Mouse (Mus musculus): ENCODE results near the gene Gm49333. TPM values are rescaled to one million over a fixed set of nuclear protein-coding genes. Genes with fewer than 3 reads are reported as not detected.

The Gm49333 gene
- total RNA-seq, 2 experiments from 2014 or later: 0.16 TPM; not detected in 1

DNA sequence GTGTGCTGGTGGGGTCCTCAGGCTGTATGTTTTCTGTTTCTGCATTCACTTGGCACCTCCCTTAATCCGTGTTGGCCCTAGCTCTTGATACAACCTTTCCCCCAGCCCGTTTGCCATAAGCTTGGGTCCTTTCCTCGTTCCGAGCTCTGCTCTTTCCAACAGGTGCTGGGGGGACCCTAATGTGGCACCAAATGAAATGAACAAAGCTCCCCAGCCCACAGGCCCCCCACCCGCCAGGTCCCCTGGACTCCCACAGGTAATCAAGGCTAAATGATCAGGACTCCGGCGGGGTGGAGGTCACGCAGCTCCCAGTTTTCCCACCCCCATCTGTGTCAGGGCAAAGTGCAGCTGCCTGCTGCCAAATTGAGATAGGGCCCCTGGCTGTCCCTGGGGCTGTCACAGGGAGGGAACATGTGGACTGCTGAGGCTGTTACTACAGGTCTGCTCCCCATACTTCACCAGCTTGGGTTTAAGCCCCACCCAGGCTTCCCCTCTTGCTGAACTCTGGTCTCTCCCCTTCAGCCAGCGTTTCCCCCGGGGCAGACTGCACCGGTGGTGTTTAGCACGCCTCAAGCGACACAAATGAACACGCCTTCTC, 62.4 kb downstream of the Gm49333 start:
- no peak for DNase-seq (ENCODE audit: low spot score)
- intact Hi-C loops (cut with DNase I): loop anchor here (2.0 kb wide), 2 partner anchors 19 kb away; partner anchors contain the start of gene Fam131a

DNA sequence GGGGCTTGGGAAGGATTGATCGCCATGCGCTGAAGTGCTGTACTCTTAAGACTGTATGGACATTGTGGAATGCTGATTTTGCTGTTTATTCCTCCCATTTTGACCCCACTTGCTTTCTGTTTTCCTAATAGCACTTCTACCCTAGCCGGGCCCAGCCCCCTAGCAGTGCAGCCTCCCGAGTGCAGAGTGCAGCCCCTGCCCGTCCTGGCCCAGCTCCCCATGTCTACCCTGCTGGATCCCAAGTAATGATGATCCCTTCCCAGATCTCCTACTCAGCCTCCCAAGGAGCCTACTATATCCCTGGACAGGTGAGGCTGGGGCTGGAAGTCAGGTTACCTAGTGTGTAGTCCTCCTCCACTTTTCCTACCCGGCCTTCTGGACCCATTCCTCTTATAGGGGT, 63.8 kb downstream of the Gm49333 start:
- DNase-seq (ENCODE audit: low spot score): no peak
- intact Hi-C loops (cut with DNase I): loop anchor here (2.0 kb wide), 1 partner anchor 18 kb away; the partner anchor contains the start of gene Fam131a

DNA sequence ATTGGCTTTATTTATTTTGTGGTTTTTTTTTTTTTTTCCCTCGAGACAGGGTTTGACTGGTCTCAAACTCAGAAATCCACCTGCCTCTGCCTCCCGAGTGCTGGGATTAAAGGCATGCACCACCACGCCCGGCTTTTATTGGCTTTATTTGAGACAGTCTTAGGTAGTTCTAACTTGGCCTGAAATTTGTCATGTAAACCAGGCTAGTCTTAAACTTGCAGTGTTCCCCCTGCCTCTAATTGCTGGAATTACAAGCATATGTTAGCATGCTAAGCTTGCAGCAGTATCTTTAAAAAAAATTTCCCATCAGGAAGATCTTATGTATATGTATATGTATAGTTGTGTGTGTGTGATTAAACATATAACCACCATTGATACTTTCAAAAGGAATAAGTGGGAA, 65.3 kb downstream of the Gm49333 start:
- intact Hi-C loops (cut with DNase I): no loop called here
- DNase-seq (ENCODE audit: low spot score): no peak

DNA sequence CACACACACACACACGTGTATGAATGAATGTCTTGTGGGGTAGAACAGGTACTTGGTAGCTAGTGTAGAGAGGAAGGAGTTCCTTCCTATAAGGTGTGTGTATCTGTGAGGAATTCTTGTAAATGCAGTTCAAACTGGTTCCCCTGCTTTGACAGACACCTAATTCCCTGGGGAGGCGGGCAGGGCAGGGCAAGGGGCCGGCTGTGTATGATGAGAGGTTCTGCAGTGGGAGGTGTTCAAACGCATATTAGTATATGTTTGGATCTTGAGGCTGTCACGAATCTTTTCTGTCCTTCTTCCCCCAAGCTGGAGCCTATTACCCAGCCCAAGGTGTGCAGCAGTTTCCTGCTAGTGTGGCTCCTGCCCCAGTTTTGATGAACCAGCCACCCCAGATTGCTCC, 66.0 kb downstream of the Gm49333 start:
- intact Hi-C loops (cut with DNase I): no loop called here

DNA sequence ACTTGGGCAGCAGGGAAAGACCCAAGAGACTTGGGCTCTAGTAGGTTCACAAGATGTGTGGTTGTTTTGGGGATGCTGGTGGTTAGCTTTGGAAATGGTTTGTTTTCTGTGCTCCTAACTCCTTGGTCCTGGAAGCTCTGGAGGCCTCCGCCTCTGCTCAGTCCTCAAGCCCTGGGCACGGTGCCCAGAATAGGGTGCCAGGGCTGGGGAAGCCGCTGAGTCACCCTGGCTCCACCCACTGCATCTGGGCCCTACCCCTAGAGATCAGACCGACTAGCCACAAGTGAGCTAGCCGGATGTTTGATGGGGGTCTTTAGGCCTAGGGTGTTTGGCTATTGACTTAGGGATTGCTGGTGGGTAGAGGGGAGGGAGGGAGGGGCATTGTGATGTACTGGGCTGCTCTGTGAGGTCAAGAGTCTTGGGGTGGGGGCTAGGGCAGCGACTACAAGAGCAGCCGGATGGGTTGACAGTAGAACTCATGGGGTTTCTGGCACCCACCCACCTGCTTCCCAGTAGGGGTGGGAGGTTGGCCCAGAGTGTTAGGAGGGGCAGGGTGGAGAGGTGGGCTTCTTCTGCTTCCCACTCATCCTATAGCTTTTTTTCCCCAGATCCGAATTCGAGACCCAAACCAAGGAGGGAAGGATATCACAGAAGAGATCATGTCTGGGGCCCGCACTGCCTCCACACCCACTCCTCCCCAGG, 66.7 kb downstream of the Gm49333 start:
- intact Hi-C loops (cut with DNase I): no loop called here
- DNase-seq (ENCODE audit: low spot score): peak; percentile 78

More for the DNA sequence above, 66.0 kb downstream of the Gm49333 start:
- no peak for DNase-seq (ENCODE audit: low spot score)

DNA sequence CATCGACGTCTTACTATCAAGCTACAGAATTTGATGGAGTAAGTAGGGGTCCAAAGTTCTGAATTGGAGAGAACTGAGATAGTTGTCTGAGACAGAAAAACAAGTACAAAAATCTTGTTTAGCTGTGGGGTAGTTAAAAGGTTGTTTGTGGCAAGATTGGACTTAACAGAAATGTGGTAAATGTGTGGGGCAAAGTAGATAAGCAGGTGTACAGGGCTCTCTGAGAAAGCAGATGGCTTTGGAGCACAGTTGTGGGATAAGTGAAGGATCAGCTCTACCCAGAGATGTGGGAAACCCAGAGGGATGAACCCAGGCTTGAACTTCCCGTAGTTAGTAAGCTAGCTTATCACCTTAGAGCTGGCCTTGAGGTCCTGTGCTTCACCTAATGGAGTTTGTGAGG, 79.4 kb downstream of the Gm49333 start:
- intact Hi-C loops (cut with DNase I): no loop called here
- DNase-seq (ENCODE audit: low spot score): no peak

DNA sequence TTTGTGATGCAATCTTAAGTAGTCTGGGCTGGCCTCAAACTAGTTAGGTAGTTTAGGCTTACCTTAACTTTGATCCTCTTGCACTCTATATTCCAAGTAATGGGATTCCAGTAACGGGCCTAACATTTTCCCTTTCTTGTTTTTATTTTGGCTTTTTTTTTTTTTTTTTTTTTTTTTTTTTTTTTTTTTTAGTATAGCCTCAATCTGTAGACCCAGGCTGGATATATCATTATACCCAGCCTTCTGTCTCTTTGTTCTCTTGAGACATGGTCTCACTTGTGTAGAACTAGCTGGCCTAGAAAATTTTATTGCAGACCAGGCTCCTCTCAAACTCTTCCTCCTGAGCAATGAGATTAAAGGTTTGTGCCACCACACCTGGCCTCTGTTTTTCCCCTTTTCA, 80.2 kb downstream of the Gm49333 start:
- no peak for DNase-seq (ENCODE audit: low spot score)
- intact Hi-C loops (cut with DNase I): loop anchor here (2.0 kb wide), 1 partner anchor 17 kb away; no protein-coding TSS in a partner anchor

DNA sequence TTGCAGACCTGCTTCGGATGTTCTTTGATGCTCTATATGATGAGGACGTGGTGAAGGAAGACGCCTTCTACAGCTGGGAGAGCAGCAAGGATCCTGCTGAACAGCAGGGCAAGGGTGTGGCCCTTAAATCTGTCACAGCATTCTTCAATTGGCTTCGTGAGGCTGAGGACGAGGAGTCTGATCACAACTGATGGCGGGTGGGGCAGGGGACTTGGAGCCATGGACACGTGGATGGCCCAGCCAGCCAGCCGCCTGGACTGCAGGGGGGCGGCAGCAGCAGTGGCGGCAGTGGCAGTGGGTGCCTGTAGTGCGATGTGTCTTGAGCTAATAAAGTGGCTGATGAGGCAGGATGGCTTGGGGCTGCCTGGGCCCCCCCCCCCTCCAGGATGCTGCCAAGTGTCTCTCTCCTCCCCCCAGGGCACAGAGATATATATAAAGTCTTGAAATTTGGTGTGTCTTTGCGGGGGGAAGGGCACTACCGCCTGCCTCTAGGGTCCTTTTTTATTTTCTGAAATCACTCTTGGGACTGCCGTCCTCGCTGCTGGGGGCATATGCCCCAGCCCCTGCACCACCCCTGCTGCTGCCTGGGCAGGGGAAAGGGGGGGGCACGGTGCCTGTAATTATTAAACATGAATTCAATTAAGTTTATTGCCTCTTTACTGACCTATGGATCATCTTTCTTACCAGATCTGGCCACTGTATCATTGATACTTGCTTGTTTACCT, 81.0 kb downstream of the Gm49333 start:
- intact Hi-C loops (cut with DNase I): loop anchor here (2.0 kb wide), 1 partner anchor 18 kb away; no protein-coding TSS in a partner anchor
- no peak for DNase-seq (ENCODE audit: low spot score)

DNA sequence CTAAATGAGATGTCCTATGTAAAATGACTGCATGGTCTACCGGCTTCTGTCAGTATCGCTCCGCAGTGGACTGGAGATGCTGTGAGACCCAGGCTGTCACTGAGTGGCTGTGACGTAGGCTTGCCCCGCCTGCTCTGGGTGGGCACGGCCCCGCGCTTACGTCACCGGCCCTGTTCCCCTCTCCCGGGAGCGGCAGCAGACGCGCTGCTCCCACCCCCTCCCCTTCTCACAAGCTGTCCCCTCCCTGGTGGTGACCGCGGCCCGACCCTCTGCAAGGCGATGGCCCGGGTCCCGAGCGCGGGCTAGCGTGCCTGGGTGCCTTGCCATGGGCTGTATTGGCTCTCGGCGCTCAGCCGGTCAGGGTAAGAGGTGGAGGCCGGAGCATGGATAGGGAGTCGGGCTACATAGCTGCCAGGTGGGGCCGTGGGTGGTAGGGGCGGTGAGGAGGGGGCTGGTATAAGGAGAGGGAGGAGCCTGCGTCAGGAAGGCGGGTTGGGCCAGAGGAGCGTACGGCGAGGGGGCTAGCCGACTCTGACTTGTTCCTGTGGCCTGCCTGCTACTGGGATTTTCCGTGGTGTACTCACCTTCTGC, 81.8 kb downstream of the Gm49333 start, which contains the start of gene Fam131a:
Gene Fam131a (plus strand): TSS at position 131 of the 591 bp plus-strand sequence.
- peak; percentile 88 for DNase-seq (ENCODE audit: low spot score)
- intact Hi-C loops (cut with DNase I): loop anchor here (2.0 kb wide), 1 partner anchor 18 kb away; no protein-coding TSS in a partner anchor

DNA sequence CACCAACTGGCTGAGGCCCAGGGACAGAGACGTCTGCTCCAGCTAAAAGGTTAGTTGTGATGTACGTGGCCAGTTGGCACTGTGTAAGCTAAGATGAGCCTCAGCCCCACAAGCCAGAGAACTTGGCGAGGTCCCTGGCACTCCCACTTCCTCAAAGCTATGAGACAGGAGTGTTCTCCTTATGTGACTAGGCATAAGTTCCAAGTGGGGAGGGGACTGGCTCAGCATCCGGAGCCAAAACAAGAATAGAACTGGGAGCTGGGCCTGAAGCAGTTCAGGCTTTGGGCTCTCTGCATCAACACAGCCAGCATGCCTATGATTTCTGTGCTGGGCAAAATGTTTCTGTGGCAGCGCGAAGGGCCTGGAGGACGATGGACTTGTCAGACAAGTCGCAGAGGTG, 83.4 kb downstream of the Gm49333 start:
- peak; percentile 56 for DNase-seq (ENCODE audit: low spot score)
- intact Hi-C loops (cut with DNase I): no loop called here

Small RNA genes within 50 kb of the gene (microRNA-seq; reads per million reads assigned to microRNA genes)
- 1.1 reads per million for gene Mir1224

Other genes starting within 250 kb of the Gm49333 start
- gene Abcc5, start 185.2 kb upstream of the Gm49333 start, total RNA-seq (2021): 10 to 100 TPM; 30.6 to 34.8 TPM
- gene Eif2b5, start 112.8 kb upstream of the Gm49333 start, total RNA-seq (2021): 10 to 100 TPM; 52.4 to 59.1 TPM
- gene Dvl3, start 94.6 kb upstream of the Gm49333 start, total RNA-seq (2021): 10 to 100 TPM; 44.9 to 46.8 TPM
- gene Ap2m1, start 76.1 kb upstream of the Gm49333 start, total RNA-seq (2021): 100 to 1,000 TPM; 201 to 215 TPM
- gene Abcf3, start 63.0 kb upstream of the Gm49333 start, total RNA-seq (2021): 10 to 100 TPM; 64.9 to 69.4 TPM
- gene Vwa5b2, start 22.1 kb upstream of the Gm49333 start, total RNA-seq (2021): under 1 TPM; 0.20 to 0.23 TPM
- 1 to 10 TPM; 5.6 to 6.4 TPM for gene Eef1akmt4, start within 50 bp of the Gm49333 start, total RNA-seq (2021)
- 10 to 100 TPM; 11.5 to 12.1 TPM for gene Alg3, start 125 bp downstream of the Gm49333 start, total RNA-seq (2021)
- gene Camk2n2, start 9.7 kb downstream of the Gm49333 start, total RNA-seq (2021): under 1 TPM; 0.65 to 0.73 TPM
- gene Ece2, start 18.2 kb downstream of the Gm49333 start, total RNA-seq (2021): under 1 TPM; 0.56 to 0.57 TPM
- gene Psmd2, start 40.0 kb downstream of the Gm49333 start, total RNA-seq (2021): 100 to 1,000 TPM; 190 to 201 TPM
- gene Eif4g1, start 56.7 kb downstream of the Gm49333 start, total RNA-seq (2021): 100 to 1,000 TPM; 388 to 397 TPM
- gene Fam131a, start 81.6 kb downstream of the Gm49333 start, total RNA-seq (2021): 10 to 100 TPM; 28.3 to 31.4 TPM
- gene Polr2h, start 106.1 kb downstream of the Gm49333 start, total RNA-seq (2021): 10 to 100 TPM in 1 of 2 experiments, 1 to 10 TPM in 1; 9.0 to 10.5 TPM
- gene Clcn2, start 106.1 kb downstream of the Gm49333 start, total RNA-seq (2021): 1 to 10 TPM; 1.5 to 2.1 TPM
- 1 to 10 TPM; 2.0 to 2.7 TPM for gene Chrd, start 121.5 kb downstream of the Gm49333 start, total RNA-seq (2021)
- under 1 TPM in 1 of 2 experiments, not detected in 1; 0.50 TPM for gene Thpo, start 122.9 kb downstream of the Gm49333 start, total RNA-seq (2021)